Mouse (Mus musculus): Measurements from ENCODE around the gene Ccdc181.
"Not testable (repeated sequence)": the region's sequence is repeated elsewhere in the genome, so short reads cannot be mapped to it uniquely, and the experiment has no call there.

The Ccdc181 gene

DNA sequence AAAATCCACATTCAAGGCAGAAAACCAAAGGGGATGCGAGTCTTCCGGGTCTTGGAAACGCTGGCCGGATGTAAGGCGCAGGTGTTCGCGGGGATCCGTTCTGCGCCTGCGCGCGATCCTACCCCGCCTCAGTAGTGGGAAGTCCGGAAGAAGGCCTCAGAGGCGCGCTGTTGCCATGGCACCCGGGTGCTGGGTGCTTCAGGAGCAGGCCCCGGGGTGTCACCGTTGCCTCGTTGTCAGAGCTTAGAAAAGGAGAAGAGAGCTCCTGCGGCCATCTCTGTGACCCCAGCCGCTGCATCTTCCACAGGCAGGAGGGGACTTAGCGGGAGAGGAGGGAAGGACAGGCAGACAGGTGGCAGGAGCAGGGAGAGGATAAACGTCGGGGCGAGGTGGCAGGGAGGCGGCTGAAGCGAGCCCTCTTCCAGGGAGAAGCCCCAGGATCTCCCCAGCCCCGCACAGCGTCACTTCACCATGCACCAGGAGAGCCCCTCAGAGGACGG is at the start of gene Ccdc181:
Ccdc181 (plus strand) TSS at position 131 of the 500 bp plus-strand sequence.
- peak; percentile 81 for DNase-seq (ENCODE audit: low spot score)

DNA sequence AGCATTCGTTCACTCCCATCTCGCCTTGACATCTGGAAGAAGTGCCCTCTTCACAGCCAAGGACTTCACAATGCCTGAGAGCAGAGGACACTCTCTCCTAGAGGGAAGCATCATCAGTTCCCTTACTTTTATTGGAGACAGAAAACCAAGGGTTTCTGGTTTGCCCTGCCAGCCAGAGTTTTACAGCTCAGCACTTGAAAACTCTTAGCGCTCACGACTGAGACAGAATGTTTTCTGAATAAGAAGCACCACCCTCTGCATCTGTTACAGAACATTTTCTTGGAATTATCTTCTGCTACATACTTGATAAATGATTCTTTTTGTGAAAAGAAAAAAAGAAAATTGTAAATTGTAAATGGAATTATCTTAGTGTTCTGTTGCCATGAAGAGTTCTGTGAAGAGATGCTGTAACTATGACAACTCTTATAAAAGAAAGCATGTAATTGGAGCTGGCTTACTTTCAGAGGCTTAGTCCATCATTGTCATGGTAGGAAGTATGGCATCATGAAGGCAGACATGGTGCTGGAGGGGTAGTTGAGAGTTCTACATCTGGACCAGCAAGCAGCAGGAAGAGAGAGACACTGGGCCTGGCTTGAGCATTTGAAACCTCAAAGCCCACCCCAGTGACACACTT is 43.3 kb upstream of the Ccdc181 start:
- not testable (repeated sequence) for DNase-seq (ENCODE audit: low spot score)

DNA sequence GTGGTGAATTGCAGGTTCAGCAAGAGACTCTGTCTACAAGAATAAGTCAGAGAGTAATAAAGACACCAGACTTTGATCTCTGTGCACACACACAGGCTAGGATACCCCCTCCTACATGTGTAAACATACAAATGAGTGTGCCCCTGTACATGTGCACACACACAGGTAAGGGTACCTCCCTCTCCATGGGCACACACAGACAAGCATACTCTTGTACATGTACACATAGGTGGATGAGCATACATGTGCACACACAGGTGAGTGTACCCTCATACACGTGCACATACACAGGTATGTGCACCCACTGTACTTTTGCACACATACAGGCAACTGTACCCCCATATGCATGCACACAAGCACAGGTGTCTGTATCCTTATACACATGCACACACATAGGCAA is 41.9 kb upstream of the Ccdc181 start:
- DNase-seq (ENCODE audit: low spot score), result no peak

DNA sequence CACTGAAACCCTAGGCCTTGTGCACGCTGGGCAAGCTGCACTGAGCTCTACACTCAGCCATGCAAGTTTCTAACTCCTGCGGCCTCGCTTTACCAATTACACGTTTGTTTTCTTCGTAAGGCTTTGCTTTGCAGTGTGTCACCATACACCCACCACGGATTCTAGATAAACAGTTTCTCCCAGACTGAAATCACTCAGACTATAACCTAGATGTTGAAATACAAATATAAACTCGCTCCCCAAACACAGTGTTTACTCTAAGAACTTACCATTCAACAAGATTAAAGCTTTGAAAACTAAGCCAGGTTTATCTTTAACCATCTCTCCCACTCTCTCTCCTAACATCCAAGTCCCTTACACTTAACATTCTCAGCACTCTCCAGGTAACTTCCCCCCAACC is 40.3 kb upstream of the Ccdc181 start:
- DNase-seq (ENCODE audit: low spot score), result no peak

DNA sequence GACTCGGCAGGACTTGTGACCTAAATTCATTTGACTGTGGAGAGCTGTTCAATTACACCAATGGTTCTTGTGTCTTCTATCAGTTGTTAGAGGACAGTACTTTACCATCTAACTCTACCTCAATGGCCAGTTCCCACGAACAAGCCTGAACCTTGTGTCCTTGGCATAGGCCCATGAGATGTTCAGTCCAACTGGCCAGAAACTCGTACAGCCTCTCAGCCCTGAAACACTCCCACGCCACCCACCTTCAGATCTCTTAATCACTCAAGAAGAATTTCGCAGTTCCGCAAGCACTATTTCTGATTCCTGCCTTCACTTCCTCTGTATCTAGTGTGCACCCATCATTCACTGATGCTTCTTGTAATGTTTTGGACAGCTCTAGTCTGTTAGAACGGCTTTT is 39.3 kb upstream of the Ccdc181 start:
- no peak for DNase-seq (ENCODE audit: low spot score)

GRCm38 (mm10) chr1:164241494-164241893 is 33.9 kb upstream of the Ccdc181 start:
- DNase-seq (ENCODE audit: low spot score), result no peak

GRCm38 (mm10) chr1:164242809-164243208 is 32.6 kb upstream of the Ccdc181 start:
- DNase-seq (ENCODE audit: low spot score), result no peak

GRCm38 (mm10) chr1:164247442-164247841 is 27.9 kb upstream of the Ccdc181 start:
- DNase-seq (ENCODE audit: low spot score), result no peak

DNA sequence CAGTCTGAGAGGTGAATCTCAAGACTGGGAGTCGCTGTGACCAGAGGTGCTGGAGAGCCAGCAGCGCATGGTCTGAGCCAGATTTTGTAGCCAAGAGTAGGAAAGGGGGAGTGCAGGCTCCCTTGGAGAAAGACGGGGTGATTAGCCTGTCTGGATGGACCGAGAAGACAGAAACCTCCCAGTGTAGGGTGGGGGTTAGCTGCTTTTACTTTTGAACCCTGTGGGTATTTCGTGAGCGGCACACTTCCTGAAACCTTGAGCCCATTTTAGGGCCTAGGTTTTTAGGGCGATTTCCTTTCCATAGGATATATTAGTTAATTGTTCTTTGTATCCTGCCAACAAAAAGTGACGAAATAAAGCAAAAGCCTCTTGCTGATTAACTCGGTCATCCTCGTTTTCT is 27.4 kb upstream of the Ccdc181 start:
- no peak for DNase-seq (ENCODE audit: low spot score)

DNA sequence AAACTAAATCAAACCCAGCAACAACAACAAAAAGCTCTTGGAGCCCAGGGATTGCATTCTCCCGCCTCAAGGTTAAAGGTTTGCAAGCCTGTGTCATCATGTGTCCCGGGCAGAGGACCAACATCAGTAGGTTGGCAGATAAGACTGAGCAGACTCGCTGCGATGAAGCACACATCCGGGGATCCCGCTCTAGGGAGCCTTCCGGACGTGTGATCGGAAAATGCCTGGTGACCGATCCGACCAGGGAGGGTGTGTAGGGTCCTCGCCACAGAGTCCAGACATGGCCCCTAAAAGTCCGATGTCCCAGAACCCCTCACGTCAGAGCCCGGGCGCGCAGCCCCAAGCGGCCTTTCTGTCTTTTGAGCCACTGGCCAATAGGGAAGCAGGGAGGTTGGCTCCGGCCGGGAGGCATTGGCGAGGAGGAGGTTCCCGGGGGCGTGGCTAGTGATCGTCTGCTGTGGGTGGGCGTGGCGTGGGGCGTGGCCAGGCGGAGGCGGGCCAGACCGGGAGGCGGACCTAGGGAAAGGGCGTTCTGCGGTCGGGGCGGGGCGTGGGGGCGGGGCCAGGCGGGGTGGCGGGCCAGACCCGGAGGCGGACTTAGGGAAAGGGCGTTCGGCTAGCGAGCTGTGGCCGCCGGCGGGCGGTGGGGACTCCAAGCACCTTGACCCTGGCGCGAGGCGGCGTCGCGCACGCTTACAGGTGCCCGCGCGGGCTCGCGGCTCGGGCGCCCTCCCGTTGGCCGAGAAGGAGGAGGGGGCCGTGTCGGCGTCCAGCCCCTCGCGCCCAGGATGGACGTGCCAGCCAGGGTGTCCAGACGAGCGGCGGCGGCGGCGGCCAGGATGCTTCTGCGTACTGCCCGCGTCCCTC is 26.7 kb upstream of the Ccdc181 start, which contains the start of gene Slc19a2:
Slc19a2 (plus strand) TSS at position 582 of the 867 bp plus-strand sequence.
- DNase-seq (ENCODE audit: low spot score), result peak; percentile 93

DNA sequence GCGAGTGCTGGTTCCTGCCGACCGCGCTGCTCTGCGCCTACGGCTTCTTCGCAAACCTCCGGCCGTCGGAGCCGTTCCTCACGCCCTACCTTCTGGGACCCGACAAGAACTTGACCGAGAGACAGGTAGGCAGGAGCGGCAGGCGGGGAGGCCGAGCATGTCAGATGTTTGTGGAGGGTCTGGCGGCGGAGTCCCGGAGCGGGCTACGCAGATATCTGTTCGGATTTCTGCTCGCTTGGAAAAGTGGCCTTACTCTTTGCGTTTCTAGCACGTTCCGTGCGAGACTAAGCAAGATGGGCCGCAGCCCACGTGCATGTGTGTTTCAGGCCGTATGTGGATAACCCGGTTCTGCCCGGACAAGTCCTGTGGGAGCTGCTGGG is 26.1 kb upstream of the Ccdc181 start:
- DNase-seq (ENCODE audit: low spot score), result no peak

DNA sequence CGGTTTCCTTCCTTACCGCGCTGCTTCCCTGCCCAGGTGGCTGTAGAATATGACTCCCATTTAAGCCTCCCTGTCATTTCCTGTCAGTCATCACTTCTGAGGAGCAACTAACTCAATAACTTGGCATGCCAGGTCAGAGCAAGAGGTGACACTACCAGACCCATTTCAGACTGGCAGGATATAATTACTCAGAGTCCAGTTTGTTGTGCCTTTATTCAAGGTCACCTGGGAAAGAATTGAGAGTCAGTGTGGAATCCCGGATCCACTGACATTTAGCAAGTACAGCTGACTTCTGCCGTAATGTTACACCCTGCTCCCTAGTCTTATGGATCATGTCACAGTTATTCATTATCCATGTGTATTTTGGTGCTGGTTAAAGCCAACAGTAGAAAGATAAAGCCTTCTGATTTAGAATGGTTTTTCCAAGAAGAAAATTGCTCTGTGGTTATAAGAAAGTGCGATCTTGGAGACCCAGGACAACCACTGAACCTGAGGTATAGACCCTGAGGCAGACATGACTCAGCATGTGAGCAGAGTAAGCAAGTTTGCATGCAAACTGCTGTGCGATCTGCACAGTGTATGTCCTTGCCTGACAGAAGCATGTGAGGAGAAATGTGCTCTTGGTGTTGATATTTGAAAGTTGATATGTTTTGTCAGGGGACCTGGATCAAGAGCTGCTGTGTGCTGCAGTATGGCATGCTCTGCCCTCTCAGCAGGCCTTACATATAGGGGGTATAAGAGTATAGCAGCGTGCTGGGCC is 24.8 kb upstream of the Ccdc181 start:
- no peak for DNase-seq (ENCODE audit: low spot score)

DNA sequence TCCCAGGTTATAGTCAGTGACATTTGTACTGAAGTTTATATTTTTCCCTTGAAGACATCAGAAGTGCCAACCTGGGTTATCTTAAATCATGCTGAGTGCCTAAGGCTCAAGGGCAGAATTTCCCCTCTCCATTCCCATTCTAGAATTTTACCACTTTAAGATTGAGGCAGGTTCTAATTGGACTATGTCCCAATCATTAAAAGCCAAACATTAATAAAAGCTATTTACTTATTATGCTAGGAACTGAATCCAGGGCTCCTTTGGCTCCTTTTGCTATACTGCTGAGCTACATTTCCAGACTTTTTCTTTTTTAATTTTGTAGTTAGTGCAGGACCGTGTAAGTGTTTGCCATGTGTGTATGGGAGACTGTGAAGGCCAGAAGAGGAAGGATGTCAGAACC is 23.9 kb upstream of the Ccdc181 start:
- no peak for DNase-seq (ENCODE audit: low spot score)

GRCm38 (mm10) chr1:164252551-164252950 is 22.8 kb upstream of the Ccdc181 start:
- DNase-seq (ENCODE audit: low spot score), result no peak

DNA sequence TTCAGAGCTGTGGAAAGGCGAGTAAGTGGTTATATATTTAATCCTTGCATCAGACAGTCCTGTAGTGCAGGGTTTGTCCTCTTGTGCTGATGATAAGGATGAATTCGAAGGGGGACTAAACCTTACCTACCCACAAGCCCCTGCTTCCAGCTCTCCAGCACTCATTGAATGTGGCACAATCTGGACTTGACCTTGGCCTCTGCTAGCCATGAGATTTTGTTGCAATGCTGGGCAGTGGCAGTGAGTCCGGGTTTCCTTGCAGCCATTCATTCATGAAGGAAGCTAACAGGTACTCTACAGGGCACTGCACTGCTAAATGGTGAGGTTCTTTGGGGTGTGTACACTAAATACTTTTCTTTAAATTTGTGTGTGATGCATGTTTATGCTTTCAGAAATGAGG is 20.5 kb upstream of the Ccdc181 start:
- DNase-seq (ENCODE audit: low spot score), result no peak

DNA sequence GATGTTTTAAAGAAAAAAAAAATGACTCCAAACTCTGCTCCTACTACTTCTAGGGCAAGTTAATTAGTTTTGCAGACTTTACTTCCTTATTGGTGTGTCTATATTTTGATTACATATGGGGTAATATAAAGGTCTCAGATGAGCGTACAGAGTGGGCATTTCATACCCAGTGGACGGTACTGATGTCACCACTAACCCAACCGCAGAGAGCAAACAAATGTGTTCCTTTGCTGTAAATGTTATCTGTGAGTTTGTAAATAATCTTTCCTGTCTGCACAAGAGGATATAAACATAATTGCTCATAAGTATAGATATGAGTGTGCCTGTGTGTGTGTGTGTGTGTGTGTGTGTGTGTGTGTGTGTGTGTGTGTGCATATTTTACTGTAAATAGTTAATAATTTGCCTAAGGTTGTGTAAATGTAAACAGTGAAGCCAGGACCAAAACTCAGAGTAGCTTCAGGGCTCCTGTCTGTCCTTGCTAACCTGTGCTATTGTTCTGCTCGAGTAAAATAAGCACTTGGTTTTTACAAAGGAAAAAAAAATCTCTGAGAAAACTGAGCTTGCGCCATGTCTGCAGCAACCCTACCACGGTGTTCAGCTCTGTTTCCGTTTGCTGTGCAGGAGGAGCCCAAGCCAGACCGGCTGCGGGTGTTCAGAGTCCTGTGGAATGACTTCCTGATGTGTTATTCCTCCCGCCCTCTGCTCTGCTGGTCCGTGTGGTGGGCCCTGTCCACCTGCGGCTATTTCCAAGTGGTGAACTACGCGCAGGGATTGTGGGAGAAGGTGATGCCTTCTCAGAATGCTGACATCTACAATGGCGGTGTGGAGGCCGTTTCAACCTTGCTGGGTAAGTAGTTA is 15.0 kb upstream of the Ccdc181 start:
- DNase-seq (ENCODE audit: low spot score), result no peak

DNA sequence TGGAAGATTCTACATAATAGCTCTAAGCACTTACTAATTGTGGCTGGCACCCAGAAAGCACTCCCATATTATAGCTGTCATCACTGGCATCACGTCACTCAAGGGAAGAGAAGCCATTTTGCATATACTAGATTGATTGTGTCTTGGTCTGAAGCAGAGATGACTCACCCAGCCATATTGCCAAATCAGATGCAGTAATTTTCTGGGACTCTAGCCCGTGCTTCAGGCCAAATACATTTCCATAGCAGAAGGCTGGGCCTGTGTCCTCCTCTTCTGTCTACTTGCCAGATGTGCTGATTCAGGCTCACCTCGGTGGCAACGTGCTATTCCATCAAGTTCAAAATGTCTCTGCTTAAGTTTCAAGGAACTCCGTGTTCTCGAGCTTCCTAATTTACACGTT is 13.8 kb upstream of the Ccdc181 start:
- peak; percentile 46 for DNase-seq (ENCODE audit: low spot score)

GRCm38 (mm10) chr1:164270941-164271340 is 4.4 kb upstream of the Ccdc181 start:
- DNase-seq (ENCODE audit: low spot score), result no peak

DNA sequence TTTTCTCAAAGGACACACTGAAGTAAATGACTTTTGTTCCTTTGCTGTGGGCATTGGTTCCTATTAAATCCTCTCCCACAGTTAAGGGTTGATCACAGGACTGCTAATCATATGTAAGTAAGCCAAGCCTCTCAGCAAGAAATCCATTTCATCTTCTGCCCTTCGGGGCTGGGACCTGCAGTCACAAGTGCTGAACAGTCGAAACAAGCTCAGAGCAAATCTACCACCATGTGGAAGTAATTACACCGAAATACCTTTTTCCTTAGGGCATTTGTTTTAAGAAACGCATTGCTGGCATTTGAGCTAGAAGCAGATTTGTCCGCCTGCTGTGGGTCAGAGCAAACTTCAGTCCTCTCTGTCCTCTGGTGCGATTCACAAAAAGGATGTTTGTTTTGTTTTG is 1.7 kb upstream of the Ccdc181 start:
- DNase-seq (ENCODE audit: low spot score), result no peak

DNA sequence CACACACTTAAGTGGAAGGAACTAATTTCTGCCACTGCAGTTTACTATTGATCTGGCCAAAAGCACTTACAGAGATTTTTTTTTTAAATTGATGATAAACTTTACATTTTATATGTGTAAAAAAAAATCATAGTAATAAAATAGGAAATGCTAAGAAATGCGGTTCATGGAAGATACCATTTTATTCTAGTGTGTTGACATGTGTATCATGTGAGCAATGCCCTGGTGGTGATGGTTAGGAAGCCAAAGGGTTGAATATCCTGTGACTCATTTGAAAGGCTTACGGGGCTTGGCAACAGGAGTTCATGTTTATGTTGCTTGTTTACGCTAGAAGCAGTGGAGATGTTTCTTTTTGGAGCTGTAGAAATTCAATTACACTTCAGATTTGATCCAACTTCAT is 1.2 kb downstream of the Ccdc181 start:
- DNase-seq (ENCODE audit: low spot score), result no peak

DNA sequence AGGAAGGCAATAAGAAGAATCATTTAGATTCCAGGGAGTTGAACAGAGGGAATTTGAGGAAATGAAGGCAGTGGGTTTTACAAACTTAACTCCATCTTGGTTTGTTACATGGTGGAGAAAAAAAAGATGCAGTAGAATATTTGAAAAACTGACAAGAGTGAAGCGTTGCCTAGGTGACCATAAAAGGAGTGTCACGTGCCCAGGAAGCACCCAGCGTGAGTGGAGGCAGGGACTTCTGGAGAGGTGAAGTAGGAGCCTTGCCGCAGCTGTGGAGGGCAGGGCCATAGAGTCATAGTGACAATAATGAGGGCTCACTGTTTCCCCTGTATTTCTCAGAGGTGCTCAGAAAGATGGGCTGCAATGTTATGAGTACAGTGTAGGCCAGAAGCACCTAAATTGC is 3.9 kb downstream of the Ccdc181 start:
- no peak for DNase-seq (ENCODE audit: low spot score)

- no peak for DNase-seq (ENCODE audit: low spot score)
Observed at GRCm38 (mm10) chr1:164284007-164284406, 8.6 kb downstream of the Ccdc181 start.

Data from layer of hippocampus, adult 9-10 months (tissue).